Mouse (Mus musculus): ENCODE data around the gene Olfr266. TPM values are rescaled to one million over a fixed set of nuclear protein-coding genes. Genes with fewer than 3 reads are reported as not detected.

Gene Olfr266
- total RNA-seq (2014; rRNA removed): not detected in 2 replicates
- polyA plus RNA-seq (2015; fragmentation: Nextera tagmentation; extraction: Ambion mirVana): not detected in 2 replicates

DNA sequence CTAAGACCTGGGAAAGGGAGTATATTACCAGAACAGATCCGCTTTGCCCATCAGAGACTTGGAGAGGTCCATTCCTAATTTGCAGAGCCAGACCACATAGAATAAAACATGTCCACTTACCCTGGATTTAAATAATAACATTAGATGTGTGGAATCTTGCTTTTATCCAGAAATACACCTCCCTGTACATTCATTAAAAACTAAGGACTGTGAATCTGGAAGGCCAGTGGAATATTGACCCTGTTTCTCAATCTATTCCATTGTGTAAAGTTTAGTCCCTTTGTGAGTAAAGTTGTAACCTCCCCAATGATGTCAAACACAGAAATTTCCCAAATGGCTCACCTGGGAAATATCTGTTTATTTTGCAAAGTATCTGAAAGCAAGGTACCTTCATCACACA lies at the start of gene Olfr266:
Olfr266 (minus strand) TSS at position 101 of the 400 bp plus-strand sequence.
- Histone ChIP-seq H3K9me3 (ENCODE audit: low read length) (no peaks in the 10 kb centered on the region), H3K27ac (ENCODE audit: low read depth, low read length) (no peak within 1 kb of the TSS), H3K4me2 (ENCODE audit: low read depth) (no peak within 1 kb of the TSS), H3K9ac (no peak within 1 kb of the TSS), H3K4me1 (ENCODE audit: insufficient read depth) (no peaks in the 10 kb centered on the region), H3K4me3 (ENCODE audit: low read depth, low read length) (no peak within 1 kb of the TSS), H3K27me3 (ENCODE audit: insufficient read depth, low read length) (no peaks in the 10 kb centered on the region; the same call in 1 of the 2 replicates), H3K36me3 (ENCODE audit: insufficient read depth) (no peaks in the 10 kb centered on the region)
- DNase-seq (no peak), ATAC-seq (no peak)
- no peak for TF ChIP-seq CTCF (IDR thresholded peaks at IDR 0.05; ENCODE audit: low read depth)
- WGBS: 87% methylated on average over 1 of the region's 1 CpGs

DNA sequence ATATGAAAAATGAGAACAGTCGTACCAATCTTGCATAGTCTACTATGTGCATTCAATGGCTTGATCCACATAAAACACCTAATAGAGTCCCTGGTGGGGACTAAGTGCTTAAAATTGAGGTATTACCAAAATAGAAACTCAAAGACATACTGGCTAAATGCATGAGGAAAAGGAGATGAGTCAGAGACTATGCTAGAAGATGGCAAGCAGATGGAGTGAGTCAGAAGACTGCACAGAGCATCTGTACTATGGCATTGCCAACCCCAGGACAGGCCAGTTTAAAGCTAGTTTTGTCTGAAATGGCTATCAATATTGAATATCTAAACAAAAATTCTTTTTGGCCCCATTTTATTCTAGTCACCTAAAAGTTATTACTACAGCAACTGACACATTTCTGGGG lies 49.5 kb upstream of the Olfr266 start:
- Histone ChIP-seq H3K4me3 (ENCODE audit: low read depth, low read length) (no peak overlapping the region), H3K36me3 (ENCODE audit: insufficient read depth) (no peaks in the 10 kb centered on the region), H3K4me1 (ENCODE audit: insufficient read depth) (no peaks in the 10 kb centered on the region), H3K9me3 (ENCODE audit: low read length) (no peaks in the 10 kb centered on the region), H3K27ac (ENCODE audit: low read depth, low read length) (no peak overlapping the region), H3K4me2 (ENCODE audit: low read depth) (no peak overlapping the region), H3K27me3 (ENCODE audit: insufficient read depth, low read length) (no peaks in the 10 kb centered on the region), H3K9ac (no peak overlapping the region)
- no peak for TF ChIP-seq CTCF (IDR thresholded peaks at IDR 0.05; ENCODE audit: low read depth)
- WGBS: 85% methylated on average over 1 of the region's 1 CpGs
- DNase-seq (no peak), ATAC-seq (no peak)

DNA sequence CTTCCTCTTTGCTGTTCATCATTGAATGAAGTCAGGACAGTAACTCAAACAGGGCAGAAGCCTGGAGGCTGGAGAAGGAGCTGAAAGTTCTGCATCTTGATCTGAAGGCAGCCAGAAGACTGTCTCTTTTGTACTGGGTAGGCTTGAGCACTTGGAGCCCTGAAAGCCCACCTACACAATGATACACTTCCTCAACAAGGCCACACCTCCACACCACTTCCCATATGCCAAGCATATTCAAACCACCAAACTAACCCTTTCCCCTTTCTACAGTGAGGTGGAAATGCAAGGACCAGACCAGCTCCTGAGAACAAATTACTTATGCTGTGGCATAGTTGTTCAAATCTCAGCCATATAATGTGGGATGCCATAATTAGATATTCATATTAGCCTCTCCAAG lies 46.8 kb upstream of the Olfr266 start:
- ATAC-seq (no peak), DNase-seq (no peak)
- H3K4me1 ChIP-seq (ENCODE audit: insufficient read depth): no peaks in the 10 kb centered on the region
- H3K9me3 ChIP-seq (ENCODE audit: low read length): no peaks in the 10 kb centered on the region
- H3K4me3 ChIP-seq (ENCODE audit: low read depth, low read length): no peak overlapping the region
- no peak for TF ChIP-seq CTCF (IDR thresholded peaks at IDR 0.05; ENCODE audit: low read depth)
- no peak overlapping the region for H3K9ac ChIP-seq
- H3K27me3 ChIP-seq (ENCODE audit: insufficient read depth, low read length): no peaks in the 10 kb centered on the region
- no peaks in the 10 kb centered on the region for H3K36me3 ChIP-seq (ENCODE audit: insufficient read depth)
- no peak overlapping the region for H3K27ac ChIP-seq (ENCODE audit: low read depth, low read length)
- no peak overlapping the region for H3K4me2 ChIP-seq (ENCODE audit: low read depth)

- no peak for TF ChIP-seq CTCF (IDR thresholded peaks at IDR 0.05; ENCODE audit: low read depth)
- Histone ChIP-seq H3K27ac (ENCODE audit: low read depth, low read length) (no peak overlapping the region), H3K4me2 (ENCODE audit: low read depth) (no peak overlapping the region), H3K27me3 (ENCODE audit: insufficient read depth, low read length) (no peaks in the 10 kb centered on the region), H3K9ac (no peak overlapping the region), H3K36me3 (ENCODE audit: insufficient read depth) (no peaks in the 10 kb centered on the region), H3K9me3 (ENCODE audit: low read length) (no peaks in the 10 kb centered on the region), H3K4me1 (ENCODE audit: insufficient read depth) (no peaks in the 10 kb centered on the region), H3K4me3 (ENCODE audit: low read depth, low read length) (no peak overlapping the region)
- 94% methylated on average over 1 of the region's 1 CpGs for WGBS
- ATAC-seq (no peak), DNase-seq (no peak)
Observed at GRCm38 (mm10) chr3:106832107-106832506, 6.0 kb upstream of the Olfr266 start.

DNA sequence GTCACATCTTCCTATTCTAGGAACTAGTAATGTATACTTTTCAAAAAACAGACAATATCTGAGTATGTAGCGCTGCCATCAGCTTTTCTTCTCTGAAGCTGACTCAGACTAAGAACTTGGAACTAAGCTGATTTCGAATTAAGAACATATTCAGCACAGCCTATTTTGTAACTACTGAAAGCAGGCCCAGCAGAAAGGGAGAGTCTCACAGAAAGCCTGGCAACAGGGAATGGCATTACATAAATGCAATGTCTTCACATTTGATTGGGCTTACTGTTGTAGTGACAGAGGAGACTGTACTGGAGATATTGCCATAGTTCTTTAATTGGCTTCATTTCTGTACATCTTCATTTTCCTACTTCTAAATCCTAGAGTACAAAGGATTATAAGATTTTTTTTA lies 8.4 kb downstream of the Olfr266 start:
- 76% methylated on average over 2 of the region's 2 CpGs for WGBS
- no peak for TF ChIP-seq CTCF (IDR thresholded peaks at IDR 0.05; ENCODE audit: low read depth)

DNA sequence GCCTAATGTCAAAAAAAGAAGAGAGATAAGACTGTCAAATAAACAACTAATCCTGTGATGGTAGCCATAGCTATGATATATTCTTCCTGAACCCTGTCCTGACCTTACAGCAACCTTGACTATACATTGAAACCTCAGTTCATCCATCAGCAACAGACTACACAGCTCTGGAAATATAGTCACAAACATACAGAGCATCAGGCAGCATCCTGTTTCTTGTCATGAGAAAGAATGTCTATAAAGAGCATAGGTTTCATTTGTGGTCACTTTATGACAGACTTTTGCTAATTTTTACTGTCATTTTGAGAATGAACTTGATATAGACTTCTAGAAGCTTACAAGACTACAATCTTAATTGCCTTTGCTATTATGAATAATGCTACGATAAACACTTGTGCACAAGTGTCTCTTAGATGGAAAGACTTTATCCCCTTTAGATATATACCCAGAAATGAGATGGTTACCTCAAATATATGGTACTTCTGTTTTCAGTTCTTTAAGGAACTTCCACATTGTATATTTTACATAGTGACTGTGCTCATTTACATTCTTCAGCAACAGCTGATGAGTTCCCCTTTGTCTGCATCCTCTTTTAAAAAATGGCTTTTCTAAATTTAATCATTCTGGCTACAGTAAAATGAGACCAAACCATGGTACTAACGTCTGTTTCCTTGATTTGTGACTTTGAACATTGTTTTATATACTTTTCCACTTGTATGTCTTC lies 17.0 kb downstream of the Olfr266 start:
- Histone ChIP-seq H3K4me1 (ENCODE audit: insufficient read depth) (no peaks in the 10 kb centered on the region), H3K9me3 (ENCODE audit: low read length) (no peaks in the 10 kb centered on the region), H3K27ac (ENCODE audit: low read depth, low read length) (no peak overlapping the region), H3K4me2 (ENCODE audit: low read depth) (no peak overlapping the region), H3K36me3 (ENCODE audit: insufficient read depth) (no peaks in the 10 kb centered on the region), H3K9ac (no peak overlapping the region), H3K27me3 (ENCODE audit: insufficient read depth, low read length) (no peaks in the 10 kb centered on the region), H3K4me3 (ENCODE audit: low read depth, low read length) (no peak overlapping the region)
- ATAC-seq: no peak
- TF ChIP-seq CTCF (IDR thresholded peaks at IDR 0.05; ENCODE audit: low read depth): no peak
- DNase-seq: no peak
- WGBS: 69% methylated on average over 2 of the region's 2 CpGs

More for the DNA sequence above, 8.4 kb downstream of the Olfr266 start:
- ATAC-seq (no peak), DNase-seq (no peak)
- Histone ChIP-seq H3K4me1 (ENCODE audit: insufficient read depth) (no peaks in the 10 kb centered on the region), H3K27me3 (ENCODE audit: insufficient read depth, low read length) (no peaks in the 10 kb centered on the region; the same call in 1 of the 2 replicates), H3K9me3 (ENCODE audit: low read length) (no peaks in the 10 kb centered on the region), H3K36me3 (ENCODE audit: insufficient read depth) (no peaks in the 10 kb centered on the region), H3K4me3 (ENCODE audit: low read depth, low read length) (no peak overlapping the region), H3K9ac (no peak overlapping the region), H3K4me2 (ENCODE audit: low read depth) (no peak overlapping the region), H3K27ac (ENCODE audit: low read depth, low read length) (no peak overlapping the region)

DNA sequence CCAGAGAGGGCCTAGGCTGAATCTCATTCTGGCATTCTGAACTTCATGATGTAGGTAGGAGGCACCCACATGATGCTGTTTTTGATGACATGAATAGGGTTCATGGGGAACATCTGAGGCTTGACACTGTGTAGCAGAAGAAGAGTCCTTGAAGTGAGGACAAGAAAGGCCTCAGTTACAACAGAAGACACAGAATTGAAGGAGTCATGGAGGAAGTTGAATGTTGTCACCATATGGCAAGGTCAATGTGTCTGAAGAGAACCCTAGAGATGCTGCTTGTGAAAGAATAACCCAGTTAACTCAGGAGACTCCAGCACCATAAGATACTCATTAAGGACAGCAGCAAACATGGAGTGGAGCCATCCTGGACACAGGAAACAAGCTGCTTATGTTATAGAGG lies 28.0 kb downstream of the Olfr266 start:
- H3K9ac ChIP-seq: no peak overlapping the region
- DNase-seq (no peak), ATAC-seq (no peak)
- H3K4me3 ChIP-seq (ENCODE audit: low read depth, low read length): no peak overlapping the region
- H3K27me3 ChIP-seq (ENCODE audit: insufficient read depth, low read length): no peaks in the 10 kb centered on the region
- no peaks in the 10 kb centered on the region for H3K4me1 ChIP-seq (ENCODE audit: insufficient read depth)
- H3K36me3 ChIP-seq (ENCODE audit: insufficient read depth): no peaks in the 10 kb centered on the region
- H3K27ac ChIP-seq (ENCODE audit: low read depth, low read length): no peak overlapping the region
- no peaks in the 10 kb centered on the region for H3K9me3 ChIP-seq (ENCODE audit: low read length)
- no peak overlapping the region for H3K4me2 ChIP-seq (ENCODE audit: low read depth)
- no peak for TF ChIP-seq CTCF (IDR thresholded peaks at IDR 0.05; ENCODE audit: low read depth)
